Mouse (Mus musculus) CH12.LX (cell line): Measurements from ENCODE around the gene Actn3. TPM values are rescaled to one million over a fixed set of nuclear protein-coding genes. Genes with fewer than 3 reads are reported as not detected.
"Not testable (repeated sequence)": the region's sequence is repeated elsewhere in the genome, so short reads cannot be mapped to it uniquely, and the experiment has no call there.

Experiments used
- DNase-seq: peaks from one replicate; pipeline ENCODE4 v3.0.0-alpha.2; 2013; ENCODE audit errors: extremely low read depth
- H3K27ac ChIP-seq: 2 replicates; pipeline ENCODE4 v1.5.1; 2012; ENCODE audit warnings: low read depth, mild to moderate bottlenecking, control low read depth, moderate library complexity; ENCODE audit not compliant: insufficient read depth
- H3K27me3 ChIP-seq: replicated peaks from 2 replicates; pipeline ENCODE3; 2012; ENCODE audit warnings: inconsistent platforms
- H3K36me3 ChIP-seq, 2 experiments: replicated peaks in 1 of 2; 2 replicates each; pipeline versions ENCODE3 to v1.6.1; 2012; ENCODE audit warnings: inconsistent platforms in 1 of 2, low read length in 1 of 2, mild to moderate bottlenecking in 1 of 2, mixed read lengths in 1 of 2, moderate library complexity in 1 of 2; ENCODE audit not compliant: control insufficient read depth in 1 of 2, insufficient read depth in 1 of 2
- H3K4me1 ChIP-seq, 2 experiments: 2 replicates each; pipeline ENCODE4 v1.6.1; 2012; ENCODE audit warnings: inconsistent platforms in 1 of 2, moderate library complexity in 1 of 2; ENCODE audit not compliant: insufficient read depth in 2 of 2, control insufficient read depth in 1 of 2
- H3K4me2 ChIP-seq: 2 replicates; pipeline ENCODE4 v1.6.1; 2012; ENCODE audit warnings: low read depth, mild to moderate bottlenecking, control low read depth; ENCODE audit not compliant: poor library complexity, insufficient read depth, severe bottlenecking
- H3K4me3 ChIP-seq, 3 experiments: fragments of 150-350 bp in 1 of 3; sonication (generic) in 1 of 3; replicated peaks in 1 of 3; 2 replicates each; pipeline versions ENCODE3 to v1.5.1; 2011 to 2012; ENCODE audit warnings: low read depth in 2 of 3, low read length in 2 of 3, mild to moderate bottlenecking in 2 of 3, moderate library complexity in 2 of 3, control low read depth in 1 of 3, improper control_type of control experiment in 1 of 3, inconsistent platforms in 1 of 3, mixed read lengths in 1 of 3; ENCODE audit not compliant: poor library complexity in 1 of 3
- H3K79me2 ChIP-seq: replicated peaks from 2 replicates; pipeline ENCODE4 v1.6.1; 2012; ENCODE audit warnings: mild to moderate bottlenecking, moderate library complexity; ENCODE audit not compliant: control insufficient read depth, poor library complexity, insufficient read depth, severe bottlenecking; ENCODE audit errors: extremely low read depth
- H3K9ac ChIP-seq: 2 replicates; pipeline ENCODE4 v1.6.1; 2012; ENCODE audit warnings: low read depth, mild to moderate bottlenecking, control low read depth, moderate library complexity; ENCODE audit not compliant: insufficient read depth
- H3K9me3 ChIP-seq: replicated peaks from 2 replicates; pipeline ENCODE3; 2012; ENCODE audit warnings: low read length, inconsistent platforms, mixed read lengths
- BHLHE40 ChIP-seq: IDR thresholded peaks from 2 replicates; pipeline ENCODE4 v1.6.1; 2011; ENCODE audit warnings: mild to moderate bottlenecking, low read depth, low read length, improper control_type of control experiment
- CTCF ChIP-seq, 2 experiments: IDR thresholded peaks in 1 of 2; conservative IDR thresholded peaks in 1 of 2; 2 replicates each; pipeline ENCODE4 v1.5.1; 2011 to 2012; ENCODE audit warnings: low read depth in 2 of 2, low read length in 2 of 2, improper control_type of control experiment in 1 of 2, inconsistent platforms in 1 of 2, mild to moderate bottlenecking in 1 of 2, moderate library complexity in 1 of 2
- E2F4 ChIP-seq: IDR thresholded peaks from 2 replicates; pipeline ENCODE4 v1.6.1; 2011; ENCODE audit warnings: low read depth, low read length, improper control_type of control experiment; ENCODE audit not compliant: insufficient replicate concordance
- ETS1 ChIP-seq: conservative IDR thresholded peaks from 2 replicates; pipeline ENCODE4 v1.6.1; 2012; ENCODE audit warnings: low read depth, mild to moderate bottlenecking, inconsistent platforms, low read length, improper control_type of control experiment, moderate library complexity
- JUND ChIP-seq: conservative IDR thresholded peaks from 2 replicates; pipeline ENCODE4 v1.6.1; 2011; ENCODE audit warnings: low read depth, low read length, improper control_type of control experiment
- MXI1 ChIP-seq: IDR thresholded peaks from 2 replicates; pipeline ENCODE4 v1.6.1; 2011; ENCODE audit warnings: mild to moderate bottlenecking, low read depth, low read length, improper control_type of control experiment
- MYC ChIP-seq: IDR thresholded peaks from 2 replicates; pipeline ENCODE4 v1.6.1; 2011; ENCODE audit warnings: low read depth, mild to moderate bottlenecking, improper control_type of control experiment, low read length
- NRF1 ChIP-seq: IDR thresholded peaks from 2 replicates; pipeline ENCODE4 v1.6.1; 2014; ENCODE audit warnings: low read depth, mild to moderate bottlenecking, inconsistent platforms, low read length, improper control_type of control experiment, moderate library complexity
- PAX5 ChIP-seq: IDR thresholded peaks from 2 replicates; pipeline ENCODE4 v1.6.1; 2012; ENCODE audit warnings: low read length, inconsistent platforms, mixed read lengths
- RCOR1 ChIP-seq: conservative IDR thresholded peaks from 2 replicates; pipeline ENCODE4 v1.6.1; 2012; ENCODE audit warnings: low read depth, mild to moderate bottlenecking, inconsistent platforms, low read length, improper control_type of control experiment
- TCF12 ChIP-seq: IDR thresholded peaks from 2 replicates; pipeline ENCODE4 v1.6.1; 2014; ENCODE audit warnings: low read depth, mild to moderate bottlenecking, inconsistent platforms, low read length, improper control_type of control experiment
- UBTF ChIP-seq: IDR thresholded peaks from 2 replicates; pipeline ENCODE4 v1.6.1; 2012; ENCODE audit warnings: low read depth, mild to moderate bottlenecking, inconsistent platforms, low read length, improper control_type of control experiment, moderate library complexity
- USF1 ChIP-seq: IDR thresholded peaks from 2 replicates; pipeline ENCODE4 v1.6.1; 2014; ENCODE audit warnings: low read depth, mild to moderate bottlenecking, inconsistent platforms, low read length, improper control_type of control experiment
- ZNF384 ChIP-seq: IDR thresholded peaks from 2 replicates; pipeline ENCODE4 v1.6.1; 2012; ENCODE audit warnings: low read depth, low read length, improper control_type of control experiment, inconsistent platforms
- dilution Hi-C: fragments of 300-500 bp; cut with MboI; formaldehyde crosslinking; loops from 2 replicates; pipeline ENCODE4 v1.14.3; 2020; ENCODE audit warnings: low sequenced_read_pairs; ENCODE audit not compliant: extremely low pct_unique_long_range_greater_than_20kb, extremely low pct_ligation_motif_present
- in situ Hi-C: fragments of 300-500 bp; cut with MboI; formaldehyde crosslinking; loops from 3 replicates; pipeline ENCODE4 v1.14.3; 2019; ENCODE audit warnings: low sequenced_read_pairs, low pct_ligation_motif_present, low pct_unique_long_range_greater_than_20kb, mixed read lengths
- polyA plus RNA-seq: library from polyadenylated mRNA; unstranded; fragments of >175 nt; gene quantifications from 2 replicates; pipeline ENCODE4 v1.2.1, GENCODE M21; 2012; ENCODE audit warnings: low read depth; ENCODE audit not compliant: insufficient read length
- total RNA-seq, 2 experiments: library from RNA; depleted of rRNA; stranded (reverse); fragments of 300-350 nt in 1 of 2; fragments of >200 nt in 1 of 2; gene quantifications; 2 replicates each; pipeline ENCODE4 v1.2.3; 2012 to 2014

Actn3 gene
- total and polyA plus RNA-seq, 3 experiments = 0.34 to 0.41 TPM; not detected in 1

GRCm38 (mm10) chr19:4878405-4879323 lies 955 bp upstream of the Actn3 start, which contains the start of gene Zdhhc24 (continued):
- TF ChIP-seq ETS1 = no peak; the same call in 1 of the 2 replicates

- peaks cover 49% of the 10 kb centered on the region for H3K27me3 ChIP-seq
- H3K27ac ChIP-seq = no peak overlapping the region
- H3K4me2 ChIP-seq = no peak overlapping the region
- dilution Hi-C loops (no loop called here), in situ Hi-C loops (no loop called here)
- H3K9ac ChIP-seq = no peak overlapping the region
- H3K79me2 ChIP-seq = no peaks in the 10 kb centered on the region; the same call in 1 of the 2 replicates
- peaks cover 15 to 30% of the 10 kb centered on the region in 2 experiments for H3K4me1 ChIP-seq
- no peak for DNase-seq
- H3K9me3 ChIP-seq = no peaks in the 10 kb centered on the region
- H3K36me3 ChIP-seq = peaks cover 8 to 18% of the 10 kb centered on the region in 2 experiments
- H3K4me3 ChIP-seq = no peak overlapping the region
- no peak for TF ChIP-seq PAX5
- TF ChIP-seq BHLHE40 = no peak
- TF ChIP-seq MYC = no peak
- no peak for TF ChIP-seq NRF1
- no peak for TF ChIP-seq USF1
- no peak for TF ChIP-seq CTCF (conservative IDR thresholded peaks at IDR 0.05 in 1 of 2, IDR thresholded peaks at IDR 0.05 in 1 of 2; ENCODE audit: low read depth in 2 of 2, low read length in 2 of 2)
- TF ChIP-seq RCOR1 = no peak
- no peak for TF ChIP-seq E2F4
These were observed 954 bp downstream of the Actn3 start for GRCm38 (mm10) chr19:4876755-4877154.

- H3K4me2 ChIP-seq = no peak overlapping the region
- H3K79me2 ChIP-seq = no peaks in the 10 kb centered on the region; the same call in 1 of the 2 replicates
- H3K27me3 ChIP-seq = peaks cover 54% of the 10 kb centered on the region
- TF ChIP-seq UBTF = no peak
- TF ChIP-seq E2F4 = no peak
- TF ChIP-seq MYC = no peak
- no peak for TF ChIP-seq MXI1
- TF ChIP-seq ZNF384 = no peak
- no peak for TF ChIP-seq JUND
- no peak for TF ChIP-seq TCF12
- H3K9ac ChIP-seq = no peak overlapping the region
- dilution Hi-C loops (no loop called here), in situ Hi-C loops (no loop called here)
- H3K27ac ChIP-seq = no peak overlapping the region
- DNase-seq = no peak
- peaks cover 8 to 14% of the 10 kb centered on the region in 2 experiments for H3K36me3 ChIP-seq
- no peak overlapping the region for H3K4me3 ChIP-seq
- H3K4me1 ChIP-seq = peaks cover 9 to 25% of the 10 kb centered on the region in 2 experiments
- no peaks in the 10 kb centered on the region for H3K9me3 ChIP-seq
These were observed 1.5 kb downstream of the Actn3 start for GRCm38 (mm10) chr19:4876241-4876640.

- H3K9ac ChIP-seq, H3K4me3 ChIP-seq, H3K4me2 ChIP-seq, H3K79me2 ChIP-seq, H3K4me1 ChIP-seq, H3K36me3 ChIP-seq, dilution Hi-C loops, DNase-seq, H3K9me3 ChIP-seq, H3K27ac ChIP-seq: not testable (repeated sequence)
- peaks cover 69% of the 10 kb centered on the region for H3K27me3 ChIP-seq
- in situ Hi-C loops = loop anchor here (25.0 kb wide), 2 partner anchors 237 to 387 kb away; partner anchors contain the start of genes 2010003K11Rik, Rce1 and Syt12
These were observed 3.1 kb downstream of the Actn3 start for GRCm38 (mm10) chr19:4874613-4875012.
